In the genomic region with DNA sequence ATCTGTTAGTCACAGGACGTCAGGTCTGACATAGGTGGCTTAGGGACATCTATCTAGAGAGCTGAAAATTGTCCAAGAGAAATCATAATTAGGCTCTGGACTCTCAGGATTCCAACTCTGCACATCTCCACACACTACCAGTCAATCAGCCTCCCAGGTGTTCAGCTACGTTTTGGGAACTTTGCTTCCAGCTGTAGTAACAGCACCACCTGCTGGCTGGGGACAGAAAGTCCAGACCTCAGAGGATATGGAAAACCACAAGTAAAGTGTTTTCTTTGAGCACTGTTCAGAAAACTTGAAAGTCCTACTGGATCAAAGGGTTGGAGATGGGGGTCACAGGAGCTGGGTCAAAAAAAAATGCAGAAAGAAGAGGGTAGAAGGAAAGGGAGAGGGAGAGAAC, we compare ENCODE assay signal across 9 mouse cellular contexts. TPM values are rescaled to one million over a fixed set of nuclear protein-coding genes. Genes with fewer than 3 reads are reported as not detected.
DNase-seq lines count a peak whose midpoint lies in the region; ATAC-seq and TF ChIP-seq lines count a peak whose summit lies in the region.
"Had no signal": no experiment of that assay in that cellular context is flagged by ENCODE, and none has a peak within 500 bp of the region (broad histone marks: within the 10 kb centered on the region; RNA-seq: fewer than 3 reads in every experiment).

No protein-coding gene starts in this region.

- WGBS in heart, adult 2 months = 20% methylated on average over 2 of the region's 2 CpGs
- WGBS in heart, embryonic 12.5 days = 22% methylated on average over 2 of the region's 2 CpGs

- no peak overlapping the region for H3K9ac ChIP-seq in heart, adult 2 months (ENCODE audit: low read depth, low read length)
- no peak overlapping the region for H3K9ac ChIP-seq in heart, embryonic 12.5 days

- no peaks in the 10 kb centered on the region for H3K27me3 ChIP-seq in heart, adult 2 months (ENCODE audit: control insufficient read depth, insufficient read depth, low read length)
- no peaks in the 10 kb centered on the region for H3K27me3 ChIP-seq in heart, embryonic 12.5 days (replicated peaks)

- H3K4me2 ChIP-seq in heart, embryonic 12.5 days = no peak overlapping the region

- TF ChIP-seq CTCF in heart, adult 2 months (IDR thresholded peaks at IDR 0.05) = peak; percentile 83

- intact Hi-C loops in heart, adult 2 months (cut with DNase I) = loop anchor here (1.0 kb wide), 1 partner anchor 67 kb away; no protein-coding TSS in a partner anchor

- H3K27ac ChIP-seq in heart, adult 2 months = no peak overlapping the region
- H3K27ac ChIP-seq in heart, embryonic 12.5 days (ENCODE audit: poor library complexity, severe bottlenecking) = no peak overlapping the region

- ATAC-seq in heart, embryonic 12.5 days (ENCODE audit: insufficient number of reproducible peaks, low FRiP score) = no peak
- ATAC-seq in inflammation-experienced regulatory T-cells, adult 6 months = peak; percentile 70

- no peaks in the 10 kb centered on the region for H3K79me2 ChIP-seq in heart, adult 2 months (replicated peaks; ENCODE audit: control insufficient read depth, insufficient read depth, low read length)

- TF ChIP-seq POLR2A in heart, adult 2 months (IDR thresholded peaks at IDR 0.05; ENCODE audit: insufficient read depth, low read depth, low read length) = no peak

- no peak overlapping the region for H3K4me3 ChIP-seq in heart, adult 2 months
- H3K4me3 ChIP-seq in heart, embryonic 12.5 days = no peak overlapping the region

- no peaks in the 10 kb centered on the region for H3K36me3 ChIP-seq in heart, adult 2 months (ENCODE audit: control insufficient read depth, insufficient read depth, low read length)
- no peaks in the 10 kb centered on the region for H3K36me3 ChIP-seq in heart, embryonic 12.5 days

- no peaks in the 10 kb centered on the region for H3K9me3 ChIP-seq in heart, embryonic 12.5 days (replicated peaks)

- no peak for TF ChIP-seq EP300 in heart, adult 2 months (IDR thresholded peaks at IDR 0.05; ENCODE audit: insufficient read depth, low read depth, low read length)

- no peaks in the 10 kb centered on the region for H3K4me1 ChIP-seq in heart, adult 2 months (ENCODE audit: control insufficient read depth, insufficient read depth, low read length)
- no peaks in the 10 kb centered on the region for H3K4me1 ChIP-seq in heart, embryonic 12.5 days (replicated peaks)

- DNase-seq in heart, adult 2 months = peak; percentile 14 to 54
- DNase-seq in spleen, adult 18-20 months = peak; percentile 8 to 37
- no peak for DNase-seq in spleen, adult 12 weeks (ENCODE audit: low spot score)
- DNase-seq in brain, adult 2 months (ENCODE audit: low read depth, low spot score) = peak; percentile 59
- DNase-seq in mesoderm, embryonic 11.5 days (ENCODE audit: low read depth, low spot score) = peak; percentile 30
- DNase-seq in yolk sac, embryonic 10.5 days (ENCODE audit: low spot score) = no peak

RNA-seq across cellular contexts. Expression of gene Prkx, which starts 12.5 kb away (rescaled TPM):
- 10 to 100 TPM; 14.4 to 16.8 TPM for total RNA-seq in heart, adult 2 months (2021)
- 6.9 and 10.7 TPM in 2 replicates for polyA plus RNA-seq in heart, adult 2 months (2012; rRNA removed)
- 11.4 and 12.7 TPM in 2 replicates for polyA plus RNA-seq in heart, embryonic 12.5 days (2016; fragmentation: Nextera tagmentation; extraction: Ambion mirVana)
- polyA plus RNA-seq in inflammation-experienced regulatory T-cells, adult 6 months (2017; shearing (Covaris generic)) = 10 to 100 TPM; 22.8 to 37.5 (median 24.9) TPM

RNA-seq across cellular contexts. Expression of gene Pbsn, which starts 44.8 kb away (rescaled TPM):
- total RNA-seq in heart, adult 2 months (2021) = not detected
- not detected in 2 replicates for polyA plus RNA-seq in heart, adult 2 months (2012; rRNA removed)
- polyA plus RNA-seq in heart, embryonic 12.5 days (2016; fragmentation: Nextera tagmentation; extraction: Ambion mirVana) = not detected in 2 replicates
- polyA plus RNA-seq in inflammation-experienced regulatory T-cells, adult 6 months (2017; shearing (Covaris generic)) = not detected
- polyA plus RNA-seq: large intestine, adult 2 months had no signal

RNA-seq across cellular contexts. Expression of gene Gm14744, which starts 56.0 kb away (rescaled TPM):
- total RNA-seq in heart, adult 2 months (2021) = not detected
- not detected in 2 replicates for polyA plus RNA-seq in heart, adult 2 months (2012; rRNA removed)
- polyA plus RNA-seq in heart, embryonic 12.5 days (2016; fragmentation: Nextera tagmentation; extraction: Ambion mirVana) = not detected in 2 replicates
- not detected for polyA plus RNA-seq in inflammation-experienced regulatory T-cells, adult 6 months (2017; shearing (Covaris generic))
- polyA plus RNA-seq: large intestine, adult 2 months had no signal

Comparison
In these comparisons a context has a peak if more than half of its experiments do, and no peak if none do; other contexts are left out.
1. DNase-seq: peak in heart, adult 2 months (2 of 2), spleen, adult 18-20 months (2 of 2), brain, adult 2 months (single experiment) and mesoderm, embryonic 11.5 days (single experiment); none in spleen, adult 12 weeks (single experiment) and yolk sac, embryonic 10.5 days (single experiment).